Comparison of ENCODE assay signal across 12 mouse cellular contexts in genomic region chr17:13914531-13914930, GRCm38 (mm10). TPM values are rescaled to one million over a fixed set of nuclear protein-coding genes. Genes with fewer than 3 reads are reported as not detected.
A peak's percentile ranks its signal among the peaks of the same experiment; 100 is the strongest.
DNase-seq lines count a peak whose midpoint lies in the region; ATAC-seq lines count a peak whose summit lies in the region.
"Had no signal": no experiment of that assay in that cellular context is flagged by ENCODE, and none has a peak within 500 bp of the region (broad histone marks: within the 10 kb centered on the region; RNA-seq: fewer than 3 reads in every experiment).

No protein-coding gene starts in this region.

- ATAC-seq in embryonic facial prominence, embryonic 14.5 days (ENCODE audit: low read depth): peak; percentile 62; the same call in 1 of the 2 replicates
- ATAC-seq in kidney, embryonic 15.5 days (replicated peaks; ENCODE audit: low FRiP score): peak; percentile 63; the same call in 1 of the 2 replicates
- ATAC-seq in forebrain, embryonic 13.5 days: no peak
- ATAC-seq in hindbrain, embryonic 12.5 days (ENCODE audit: low FRiP score): no peak

- no peaks in the 10 kb centered on the region; the same call in 1 of the 2 replicates for H3K4me1 ChIP-seq in embryonic facial prominence, embryonic 14.5 days (ENCODE audit: control insufficient read depth, insufficient read depth, low read length)
- peaks cover 4% of the 10 kb centered on the region; the same call in 1 of the 2 replicates for H3K4me1 ChIP-seq in embryonic facial prominence, embryonic 10.5 days
- peaks cover 7% of the 10 kb centered on the region; the same call in 1 of the 2 replicates for H3K4me1 ChIP-seq in kidney, embryonic 15.5 days
- H3K4me1 ChIP-seq in forebrain, embryonic 13.5 days: no peaks in the 10 kb centered on the region
- no peaks in the 10 kb centered on the region for H3K4me1 ChIP-seq in hindbrain, embryonic 12.5 days
- H3K4me1 ChIP-seq: liver, embryonic 15.5 days; neural tube, embryonic 12.5 days had no signal

- H3K36me3 ChIP-seq in embryonic facial prominence, embryonic 14.5 days (ENCODE audit: control insufficient read depth, insufficient read depth, low read length): no peaks in the 10 kb centered on the region
- no peaks in the 10 kb centered on the region for H3K36me3 ChIP-seq in embryonic facial prominence, embryonic 10.5 days (replicated peaks)
- H3K36me3 ChIP-seq in kidney, embryonic 15.5 days: no peaks in the 10 kb centered on the region
- H3K36me3 ChIP-seq in forebrain, embryonic 13.5 days (ENCODE audit: poor library complexity, severe bottlenecking): 0 out of 2 replicates have a peak, but pooled peaks cover under 1% of the 10 kb centered on the region
- H3K36me3 ChIP-seq in hindbrain, embryonic 12.5 days: no peaks in the 10 kb centered on the region
- H3K36me3 ChIP-seq: liver, embryonic 15.5 days; neural tube, embryonic 12.5 days had no signal

- peak; percentile 65 for DNase-seq in embryonic facial prominence, embryonic 14.5 days (ENCODE audit: low spot score)
- no peak for DNase-seq in embryonic facial prominence, embryonic 10.5 days (ENCODE audit: low spot score)
- DNase-seq in forelimb bud, embryonic 11.5 days (ENCODE audit: low read depth, low spot score): peak; percentile 49
- peak; percentile 48 for DNase-seq in lung, postnatal 14 days
- DNase-seq in urinary bladder, postnatal 10 days (ENCODE audit: low spot score): no peak
- DNase-seq: gastrocnemius, postnatal 10 days; right cerebral cortex, postnatal 4 days had no signal

- peak overlapping the region; percentile 33 for H3K27ac ChIP-seq in embryonic facial prominence, embryonic 14.5 days (replicated peaks; ENCODE audit: low read depth, low read length)
- H3K27ac ChIP-seq in embryonic facial prominence, embryonic 10.5 days (replicated peaks): no peak overlapping the region
- peak overlapping the region; percentile 18; the same call in 1 of the 2 replicates for H3K27ac ChIP-seq in kidney, embryonic 15.5 days
- no peak overlapping the region for H3K27ac ChIP-seq in forebrain, embryonic 13.5 days
- no peak overlapping the region for H3K27ac ChIP-seq in hindbrain, embryonic 12.5 days
- H3K27ac ChIP-seq: liver, embryonic 15.5 days; neural tube, embryonic 12.5 days had no signal

- WGBS in embryonic facial prominence, embryonic 14.5 days: 50% methylated on average over 4 of the region's 4 CpGs
- WGBS in embryonic facial prominence, embryonic 10.5 days: 74% methylated on average over 4 of the region's 4 CpGs
- 43% methylated on average over 4 of the region's 4 CpGs for WGBS in kidney, embryonic 15.5 days
- WGBS in forebrain, embryonic 13.5 days: 79% methylated on average over 4 of the region's 4 CpGs
- 70% methylated on average over 4 of the region's 4 CpGs for WGBS in hindbrain, embryonic 12.5 days

- no peaks in the 10 kb centered on the region for H3K27me3 ChIP-seq in embryonic facial prominence, embryonic 14.5 days (replicated peaks; ENCODE audit: control insufficient read depth, insufficient read depth, low read length)
- no peaks in the 10 kb centered on the region for H3K27me3 ChIP-seq in embryonic facial prominence, embryonic 10.5 days (replicated peaks; ENCODE audit: low read depth, poor library complexity, severe bottlenecking)
- H3K27me3 ChIP-seq in kidney, embryonic 15.5 days: no peaks in the 10 kb centered on the region
- H3K27me3 ChIP-seq in forebrain, embryonic 13.5 days: no peaks in the 10 kb centered on the region
- H3K27me3 ChIP-seq in hindbrain, embryonic 12.5 days: no peaks in the 10 kb centered on the region
- H3K27me3 ChIP-seq: liver, embryonic 15.5 days; neural tube, embryonic 12.5 days had no signal

- H3K9me3 ChIP-seq in embryonic facial prominence, embryonic 14.5 days (ENCODE audit: control insufficient read depth, low read length): no peaks in the 10 kb centered on the region
- no peaks in the 10 kb centered on the region for H3K9me3 ChIP-seq in embryonic facial prominence, embryonic 10.5 days
- H3K9me3 ChIP-seq in kidney, embryonic 15.5 days (replicated peaks): no peaks in the 10 kb centered on the region
- no peaks in the 10 kb centered on the region for H3K9me3 ChIP-seq in forebrain, embryonic 13.5 days (replicated peaks)
- no peaks in the 10 kb centered on the region for H3K9me3 ChIP-seq in hindbrain, embryonic 12.5 days (replicated peaks)
- H3K9me3 ChIP-seq: liver, embryonic 15.5 days; neural tube, embryonic 12.5 days had no signal

- no peak overlapping the region for H3K4me2 ChIP-seq in embryonic facial prominence, embryonic 14.5 days (ENCODE audit: low read depth, low read length)
- H3K4me2 ChIP-seq in kidney, embryonic 15.5 days: no peak overlapping the region
- H3K4me2 ChIP-seq in forebrain, embryonic 13.5 days: no peak overlapping the region
- no peak overlapping the region for H3K4me2 ChIP-seq in hindbrain, embryonic 12.5 days (replicated peaks)
- H3K4me2 ChIP-seq: liver, embryonic 15.5 days; neural tube, embryonic 12.5 days had no signal

- H3K9ac ChIP-seq in embryonic facial prominence, embryonic 14.5 days (ENCODE audit: low read depth, low read length): no peak overlapping the region
- no peak overlapping the region for H3K9ac ChIP-seq in kidney, embryonic 15.5 days
- H3K9ac ChIP-seq in forebrain, embryonic 13.5 days: no peak overlapping the region
- H3K9ac ChIP-seq in hindbrain, embryonic 12.5 days: no peak overlapping the region
- H3K9ac ChIP-seq: liver, embryonic 15.5 days; neural tube, embryonic 12.5 days had no signal

- no peak overlapping the region for H3K4me3 ChIP-seq in embryonic facial prominence, embryonic 14.5 days (ENCODE audit: low read depth, low read length)
- no peak overlapping the region for H3K4me3 ChIP-seq in embryonic facial prominence, embryonic 10.5 days
- H3K4me3 ChIP-seq in kidney, embryonic 15.5 days (replicated peaks): no peak overlapping the region
- H3K4me3 ChIP-seq in forebrain, embryonic 13.5 days: no peak overlapping the region
- H3K4me3 ChIP-seq in hindbrain, embryonic 12.5 days: no peak overlapping the region
- H3K4me3 ChIP-seq: liver, embryonic 15.5 days; neural tube, embryonic 12.5 days had no signal

RNA-seq across cellular contexts. Expression of gene Gm7168, which starts 33.6 kb away (rescaled TPM):
- not detected in 2 replicates for polyA plus RNA-seq in embryonic facial prominence, embryonic 14.5 days (2014; fragmentation: Nextera tagmentation; extraction: Ambion mirVana)
- polyA plus RNA-seq in embryonic facial prominence, embryonic 10.5 days (2016; fragmentation: Nextera tagmentation; extraction: Ambion mirVana): not detected in 2 replicates
- polyA plus RNA-seq in kidney, embryonic 15.5 days (2015; fragmentation: Nextera tagmentation; extraction: Ambion mirVana): not detected in 2 replicates
- not detected in 2 replicates for polyA plus RNA-seq in forebrain, embryonic 13.5 days (2015; fragmentation: Nextera tagmentation; extraction: Ambion mirVana)
- polyA plus RNA-seq in hindbrain, embryonic 12.5 days (2016; fragmentation: Nextera tagmentation; extraction: Ambion mirVana): not detected in 2 replicates
- polyA plus RNA-seq: liver, embryonic 15.5 days; neural tube, embryonic 12.5 days had no signal

Comparison
In these comparisons a context has a peak if more than half of its experiments do, and no peak if none do; other contexts are left out.
1. DNase-seq: peak in embryonic facial prominence, embryonic 14.5 days (single experiment), forelimb bud, embryonic 11.5 days (single experiment) and lung, postnatal 14 days (single experiment); none in embryonic facial prominence, embryonic 10.5 days (single experiment) and urinary bladder, postnatal 10 days (single experiment).
2. H3K27ac ChIP-seq: peak in embryonic facial prominence, embryonic 14.5 days (single experiment) and kidney, embryonic 15.5 days (single experiment); none in embryonic facial prominence, embryonic 10.5 days (single experiment), forebrain, embryonic 13.5 days (single experiment) and hindbrain, embryonic 12.5 days (single experiment).
3. ATAC-seq: peak in embryonic facial prominence, embryonic 14.5 days (single experiment) and kidney, embryonic 15.5 days (single experiment); none in forebrain, embryonic 13.5 days (single experiment) and hindbrain, embryonic 12.5 days (single experiment).